Mouse (Mus musculus) liver, embryonic 14.5 days (tissue): ENCODE data around the gene Prdm16.

Source experiments
- CTCF ChIP-seq: IDR thresholded peaks from 2 replicates; pipeline ENCODE4 v1.5.1; 2016; ENCODE audit warnings: antibody characterized with exemption, low read depth, control low read depth
- EP300 ChIP-seq: IDR thresholded peaks from 2 replicates; pipeline ENCODE4 v1.6.1; 2016; ENCODE audit warnings: antibody characterized with exemption, low read depth

- no peak for TF ChIP-seq EP300
- no peak for TF ChIP-seq CTCF
Measured at GRCm38 (mm10) chr4:154539703-154540102, 97.0 kb downstream of the Prdm16 start.
